ENCODE assay signal across 8 mouse cellular contexts in the genomic region with DNA sequence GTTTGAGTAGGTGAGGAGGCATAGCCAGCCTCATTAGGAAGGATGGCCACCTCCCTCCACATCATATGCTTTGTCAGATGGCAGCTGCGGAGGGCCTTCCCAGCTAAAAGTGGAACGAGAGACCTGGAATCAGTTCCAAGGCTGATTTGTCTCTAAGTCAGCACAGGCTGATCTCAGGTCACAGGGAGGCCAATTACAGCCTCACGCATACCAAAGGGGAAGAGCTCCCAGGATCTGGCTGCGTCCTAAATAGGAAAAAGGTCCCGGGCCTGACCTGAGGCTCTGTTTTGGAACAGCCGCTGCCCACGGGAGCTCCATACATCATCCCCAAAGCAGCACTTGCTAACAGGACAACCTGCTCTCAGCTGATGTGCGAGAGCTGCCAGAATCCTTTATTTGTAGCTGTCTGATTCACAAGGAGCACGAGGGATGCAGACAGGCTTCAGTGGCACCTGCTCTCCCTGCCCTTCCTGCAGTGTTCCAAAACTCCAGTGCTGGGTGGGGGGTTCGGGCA.
A peak's percentile ranks its signal among the peaks of the same experiment; 100 is the strongest.
DNase-seq lines count a peak whose midpoint lies in the region; TF ChIP-seq lines count a peak whose summit lies in the region.

No protein-coding gene starts in this region.

- TF ChIP-seq POLR2A in myocyte (IDR thresholded peaks at IDR 0.05; ENCODE audit: insufficient read length, low read depth), result no peak

- no peaks in the 10 kb centered on the region for H3K79me2 ChIP-seq in myocyte (ENCODE audit: control insufficient read depth, insufficient read depth)

- H3K4me3 ChIP-seq in myocyte, result no peak overlapping the region

- peak; percentile 33 to 58 for DNase-seq in frontal cortex, adult 2 months (ENCODE audit: extremely low spot score in 1 of 2, low spot score in 1 of 2)
- no peak for DNase-seq in frontal cortex, postnatal 10 days (ENCODE audit: low spot score in 2 of 2)
- DNase-seq in right cerebral cortex, adult 2 months (ENCODE audit: low spot score in 2 of 2), result peak; percentile 35 to 61
- DNase-seq in right cerebral cortex, postnatal 14 days, result no peak
- peak; percentile 77 to 79 for DNase-seq in heart, adult 9 months (ENCODE audit: low spot score in 2 of 2)
- DNase-seq in B cell, adult 2 months, result no peak
- DNase-seq in layer of hippocampus, postnatal 25 days (ENCODE audit: extremely low spot score in 1 of 2, low spot score in 1 of 2), result no peak

- no peaks in the 10 kb centered on the region for H3K36me3 ChIP-seq in myocyte (ENCODE audit: control insufficient read depth, insufficient read depth)

- H3K4me2 ChIP-seq in myocyte (ENCODE audit: low read depth), result peak overlapping the region; percentile 60

- H3K27me3 ChIP-seq in myocyte (ENCODE audit: control insufficient read depth, insufficient read depth, insufficient read length), result no peaks in the 10 kb centered on the region

- no peak overlapping the region for H3ac ChIP-seq in myocyte (ENCODE audit: control insufficient read depth, insufficient read length)

TF ChIP-seq in myocyte, 11 proteins besides CTCF, POLR2A, EP300 and RAD21:
- TF ChIP-seq REST (IDR thresholded peaks at IDR 0.05; ENCODE audit: insufficient read depth, insufficient read length) (no peak), E2F4 (IDR thresholded peaks at IDR 0.05; ENCODE audit: insufficient read depth) (no peak), TCF12 (IDR thresholded peaks at IDR 0.05; ENCODE audit: insufficient read depth, poor library complexity, severe bottlenecking) (peak; percentile 38), MYOG (IDR thresholded peaks at IDR 0.05; ENCODE audit: control insufficient read depth in 1 of 3, insufficient read depth in 1 of 3, insufficient read length in 2 of 3, low read depth in 2 of 3) (peak in 2 of 3 experiments; percentile 76), MYOD1 (IDR thresholded peaks at IDR 0.05; ENCODE audit: control insufficient read depth in 1 of 3, insufficient read length in 2 of 3, low read depth in 2 of 3) (peak in 2 of 3 experiments; percentile 65 to 86), TCF3 (IDR thresholded peaks at IDR 0.05; ENCODE audit: insufficient read length, low read depth) (no peak), MAX (IDR thresholded peaks at IDR 0.05; ENCODE audit: low read depth) (no peak), SRF (IDR thresholded peaks at IDR 0.05; ENCODE audit: control insufficient read depth, insufficient read length, low read depth) (peak; percentile 54), CEBPB (IDR thresholded peaks at IDR 0.05; ENCODE audit: insufficient read depth, poor library complexity, severe bottlenecking) (no peak), POLR2AphosphoS2 (IDR thresholded peaks at IDR 0.05; ENCODE audit: insufficient read length, low read depth) (no peak), USF1 (IDR thresholded peaks at IDR 0.05; ENCODE audit: low read depth) (no peak)

Comparison
In these comparisons a context has a peak if more than half of its experiments do, and no peak if none do; other contexts are left out.
1. DNase-seq: peak in frontal cortex, adult 2 months (2 of 2), right cerebral cortex, adult 2 months (2 of 2) and heart, adult 9 months (2 of 2); none in frontal cortex, postnatal 10 days (0 of 2), right cerebral cortex, postnatal 14 days (single experiment), B cell, adult 2 months (0 of 2) and layer of hippocampus, postnatal 25 days (0 of 2).